Mouse (Mus musculus): Measurements from ENCODE around the gene Kat7. TPM values are rescaled to one million over a fixed set of nuclear protein-coding genes. Genes with fewer than 3 reads are reported as not detected.

The Kat7 gene
- polyA plus RNA-seq, 1 experiment from 2014 or later: 44.2 TPM

DNA sequence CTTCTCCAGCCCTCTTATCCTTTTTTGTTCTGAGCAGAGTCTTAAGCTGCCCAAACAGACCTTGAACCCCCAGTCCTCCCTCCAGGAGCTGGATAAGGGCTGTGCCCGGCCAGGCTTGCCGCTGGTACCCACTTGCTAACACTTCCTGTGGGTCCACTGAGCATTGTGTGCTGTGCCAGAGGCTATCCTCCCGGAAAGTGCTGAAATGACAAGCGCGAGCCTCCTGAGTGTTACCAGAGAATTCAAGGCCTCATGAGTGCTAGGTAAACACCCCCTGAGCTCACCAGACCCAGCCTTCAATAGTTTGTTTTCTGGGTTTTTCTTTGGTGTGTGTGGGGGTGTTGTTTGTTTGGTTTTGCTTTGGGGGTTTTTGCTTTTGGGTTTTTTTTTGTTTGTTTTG is 82.6 kb downstream of the Kat7 start:
- ATAC-seq (ENCODE audit: extremely low read depth, insufficient number of reproducible peaks, low FRiP score, low TSS enrichment): no peak
- no peak overlapping the region for H3K4me2 ChIP-seq
- no peaks in the 10 kb centered on the region for H3K36me3 ChIP-seq
- no peaks in the 10 kb centered on the region for H3K9me3 ChIP-seq
- peaks cover 62% of the 10 kb centered on the region for H3K27me3 ChIP-seq (replicated peaks)
- H3K4me3 ChIP-seq: no peak overlapping the region
- no peak overlapping the region for H3K9ac ChIP-seq
- H3K27ac ChIP-seq (replicated peaks): no peak overlapping the region
- peaks cover 30% of the 10 kb centered on the region for H3K4me1 ChIP-seq
- WGBS: 28% methylated on average over 5 of the region's 5 CpGs

DNA sequence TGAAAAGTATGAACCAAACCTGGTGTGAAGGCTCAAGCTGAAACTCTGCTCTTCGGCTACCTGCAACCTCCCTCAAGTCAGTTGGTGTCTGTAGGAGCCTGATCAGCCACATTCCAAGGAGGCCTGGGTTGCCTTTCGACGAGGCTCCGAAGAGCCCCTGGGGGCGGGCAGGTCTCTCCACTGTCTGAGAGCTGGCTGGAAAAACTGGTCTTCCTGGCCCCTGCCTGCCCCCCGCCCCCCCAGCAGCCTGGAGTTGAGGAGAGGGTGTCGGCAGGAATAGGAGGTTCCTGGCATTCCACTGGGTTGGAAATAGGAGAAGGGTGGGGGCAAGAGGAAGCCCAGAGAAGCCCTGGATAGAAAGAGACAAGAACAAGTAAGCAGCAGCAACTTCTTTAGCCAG is 84.6 kb downstream of the Kat7 start:
- no peak for ATAC-seq (ENCODE audit: extremely low read depth, insufficient number of reproducible peaks, low FRiP score, low TSS enrichment)

More for the DNA sequence above, 84.6 kb downstream of the Kat7 start:
- Histone ChIP-seq H3K4me3 (no peak overlapping the region), H3K4me1 (peaks cover 24% of the 10 kb centered on the region), H3K9ac (no peak overlapping the region), H3K36me3 (no peaks in the 10 kb centered on the region), H3K9me3 (no peaks in the 10 kb centered on the region), H3K27me3 (replicated peaks) (peaks cover 69% of the 10 kb centered on the region), H3K27ac (replicated peaks) (no peak overlapping the region), H3K4me2 (no peak overlapping the region)
- 17% methylated on average over 7 of the region's 7 CpGs for WGBS

Other genes with a start within 250 kb of the Kat7 start
- 10.2 and 12.2 TPM in 2 replicates for gene Itga3, start 233.4 kb downstream of the Kat7 start, polyA plus RNA-seq (2015; fragmentation: Nextera tagmentation; extraction: Ambion mirVana)
- gene Dlx3, start 190.1 kb downstream of the Kat7 start, polyA plus RNA-seq (2015; fragmentation: Nextera tagmentation; extraction: Ambion mirVana): 0.17 TPM in 1 of 2 replicates, not detected in the other
- 0.06 and 0.08 TPM in 2 replicates for gene Dlx4, start 164.0 kb downstream of the Kat7 start, polyA plus RNA-seq (2015; fragmentation: Nextera tagmentation; extraction: Ambion mirVana)
- not detected in 2 replicates for gene Tac4, start 48.7 kb downstream of the Kat7 start, polyA plus RNA-seq (2015; fragmentation: Nextera tagmentation; extraction: Ambion mirVana)
- 6.3 and 7.7 TPM in 2 replicates for gene Fam117a, start 26.8 kb upstream of the Kat7 start, polyA plus RNA-seq (2015; fragmentation: Nextera tagmentation; extraction: Ambion mirVana)
- 77.2 and 78.4 TPM in 2 replicates for gene Slc35b1, start 74.4 kb upstream of the Kat7 start, polyA plus RNA-seq (2015; fragmentation: Nextera tagmentation; extraction: Ambion mirVana)
- gene Spop, start 103.8 kb upstream of the Kat7 start, polyA plus RNA-seq (2015; fragmentation: Nextera tagmentation; extraction: Ambion mirVana): 97.8 and 105 TPM in 2 replicates
- gene Nxph3, start 204.3 kb upstream of the Kat7 start, polyA plus RNA-seq (2015; fragmentation: Nextera tagmentation; extraction: Ambion mirVana): 0.20 and 0.21 TPM in 2 replicates

Measured in heart, embryonic 13.5 days (tissue).